Mouse (Mus musculus) layer of hippocampus, adult 8-10 months (tissue): ENCODE measurements around the gene Efcab14. TPM values are rescaled to one million over a fixed set of nuclear protein-coding genes. Genes with fewer than 3 reads are reported as not detected.

Experiments used
- DNase-seq, 2 experiments: peaks; one replicate each; pipeline ENCODE4 v3.0.0; 2022; ENCODE audit warnings: low spot score in 2 of 2
- total RNA-seq, 4 experiments: library from RNA; stranded (reverse); gene quantifications; 2 replicates each; pipeline ENCODE4 v1.2.4; 2022

Efcab14 gene
- 10 to 100 TPM; 57.2 to 62.0 (median 60.1) TPM for total RNA-seq

GRCm38 (mm10) chr4:115737551-115738041 is at the start of gene Efcab14:
TSS of gene Efcab14 (plus strand) at chr4:115737744.
- peak; percentile 95 to 97 for DNase-seq

- DNase-seq = no peak
These were observed 36.1 kb upstream of the Efcab14 start for GRCm38 (mm10) chr4:115701468-115701867.

GRCm38 (mm10) chr4:115703927-115704505 is 33.5 kb upstream of the Efcab14 start:
- DNase-seq = no peak

- DNase-seq = no peak
These were observed 28.5 kb upstream of the Efcab14 start for GRCm38 (mm10) chr4:115708974-115709593.

- peak; percentile 54 to 72 for DNase-seq
These were observed 27.6 kb upstream of the Efcab14 start for GRCm38 (mm10) chr4:115709792-115710418.

GRCm38 (mm10) chr4:115728721-115729120 is 8.8 kb upstream of the Efcab14 start:
- DNase-seq = no peak

GRCm38 (mm10) chr4:115731588-115732222 is 5.8 kb upstream of the Efcab14 start:
- DNase-seq = peak; percentile 45 to 79

GRCm38 (mm10) chr4:115732223-115732818 is 5.2 kb upstream of the Efcab14 start:
- DNase-seq = no peak

- DNase-seq = no peak
These were observed 3.8 kb upstream of the Efcab14 start for GRCm38 (mm10) chr4:115733746-115734145.

- no peak for DNase-seq
These were observed 2.7 kb upstream of the Efcab14 start for GRCm38 (mm10) chr4:115734867-115735266.

GRCm38 (mm10) chr4:115738481-115738985 is 989 bp downstream of the Efcab14 start:
- no peak for DNase-seq

GRCm38 (mm10) chr4:115742658-115743057 is 5.1 kb downstream of the Efcab14 start:
- no peak for DNase-seq

GRCm38 (mm10) chr4:115743096-115743495 is 5.6 kb downstream of the Efcab14 start:
- no peak for DNase-seq

GRCm38 (mm10) chr4:115748181-115748580 is 10.6 kb downstream of the Efcab14 start:
- no peak for DNase-seq

GRCm38 (mm10) chr4:115749336-115749735 is 11.8 kb downstream of the Efcab14 start:
- DNase-seq = no peak

GRCm38 (mm10) chr4:115754101-115754500 is 16.6 kb downstream of the Efcab14 start:
- DNase-seq = no peak

GRCm38 (mm10) chr4:115754851-115755250 is 17.3 kb downstream of the Efcab14 start:
- DNase-seq = no peak

- DNase-seq = no peak
These were observed 23.7 kb downstream of the Efcab14 start for GRCm38 (mm10) chr4:115761206-115761605.

GRCm38 (mm10) chr4:115764581-115764980 is 27.0 kb downstream of the Efcab14 start:
- DNase-seq = no peak

- no peak for DNase-seq
These were observed 30.3 kb downstream of the Efcab14 start for GRCm38 (mm10) chr4:115767647-115768467.

- DNase-seq = no peak
These were observed 37.5 kb downstream of the Efcab14 start for GRCm38 (mm10) chr4:115775056-115775455.
